Mouse (Mus musculus) inflammation-experienced regulatory T-cells, adult 16 weeks (primary cell): ENCODE data around the gene A630001G21Rik. TPM values are rescaled to one million over a fixed set of nuclear protein-coding genes. Genes with fewer than 3 reads are reported as not detected.

Experiments
- polyA plus RNA-seq: library from polyadenylated mRNA; unstranded; fragments of 100-300 nt; shearing (Covaris generic); gene quantifications from one replicate; pipeline ENCODE4 v1.2.1, GENCODE M21; 2017

The A630001G21Rik gene
- 37.6 TPM for polyA plus RNA-seq

GRCm38 (mm10) chr1:85778436-85778835 lies at the start of gene A630001G21Rik:
A630001G21Rik (minus strand) TSS chr1:85778643.

GRCm38 (mm10) chr1:85793208-85794105 lies 15.0 kb upstream of the A630001G21Rik start, which contains the start of gene Cab39:
Cab39 (plus strand) TSS chr1:85793441.

Other genes starting within 250 kb of the A630001G21Rik start
- not detected for gene G530012D18Rik, start 203.0 kb downstream of the A630001G21Rik start, polyA plus RNA-seq
- 275 TPM for gene Sp110, start 179.8 kb downstream of the A630001G21Rik start, polyA plus RNA-seq
- 57.1 TPM for gene Sp140, start 178.3 kb downstream of the A630001G21Rik start, polyA plus RNA-seq
- gene Sp100, start 128.7 kb downstream of the A630001G21Rik start, polyA plus RNA-seq = 920 TPM
- gene Cab39, start 14.8 kb upstream of the A630001G21Rik start, polyA plus RNA-seq = 40.2 TPM
- gene Itm2c, start 115.6 kb upstream of the A630001G21Rik start, polyA plus RNA-seq = 595 TPM
- gene 4933407L21Rik, start 149.8 kb upstream of the A630001G21Rik start, polyA plus RNA-seq = 0.69 TPM
- 14.1 TPM for gene Gpr55, start 182.4 kb upstream of the A630001G21Rik start, polyA plus RNA-seq
- not detected for gene Spata3, start 238.2 kb upstream of the A630001G21Rik start, polyA plus RNA-seq